Mouse (Mus musculus) erythroblast, embryonic 14.5 days (primary cell): Measurements from ENCODE around the gene Zfp553.

Experiments used
- GATA1 ChIP-seq: IDR thresholded peaks from 2 replicates; pipeline ENCODE4 v1.6.1; 2012; ENCODE audit warnings: low read length, inconsistent platforms, mixed read lengths
- TAL1 ChIP-seq: IDR thresholded peaks from 3 replicates; pipeline ENCODE4 v1.6.1; 2012; ENCODE audit warnings: low read length, inconsistent platforms, mixed read lengths

DNA sequence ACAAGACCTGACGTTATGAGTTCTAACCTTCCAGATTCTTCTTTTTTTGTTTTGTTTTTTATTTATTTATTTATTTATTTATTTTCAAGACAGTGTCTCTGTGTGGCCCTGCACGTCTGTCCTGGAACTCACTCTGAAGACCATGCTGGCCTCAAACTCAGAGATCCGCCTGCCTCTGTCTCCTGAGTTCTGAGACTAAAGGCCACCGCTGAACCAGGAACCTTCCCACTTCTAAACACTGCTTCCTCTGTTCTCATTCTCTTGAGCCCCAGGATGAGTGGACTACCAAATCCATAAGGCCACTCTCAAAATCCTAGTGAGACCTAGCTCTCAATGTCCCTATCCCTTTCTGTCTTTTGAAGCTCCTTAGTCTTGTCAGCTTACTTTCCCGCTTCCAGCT lies 23.0 kb upstream of the Zfp553 start:
- TF ChIP-seq TAL1: no peak
- TF ChIP-seq GATA1: no peak
